Mouse (Mus musculus) limb, embryonic 12.5 days (tissue): ENCODE data around the gene D630045J12Rik. TPM values are rescaled to one million over a fixed set of nuclear protein-coding genes. Genes with fewer than 3 reads are reported as not detected.

Source experiments
- ATAC-seq: fragments of 200-750 bp; cut with Nextera tagmentation; 2 replicates; pipeline ENCODE4 v1.8.0; 2017; ENCODE audit warnings: low read depth, moderate TSS enrichment; ENCODE audit not compliant: insufficient number of reproducible peaks, insufficient read depth, low FRiP score, low TSS enrichment
- H3K27ac ChIP-seq: fragments of 300-500 bp; sonication (generic); 2 replicates; pipeline ENCODE4 v1.5.1; 2016; ENCODE audit warnings: mild to moderate bottlenecking, moderate library complexity
- H3K27me3 ChIP-seq: fragments of 300-500 bp; sonication (generic); 2 replicates; pipeline ENCODE4 v1.6.1; 2016; ENCODE audit warnings: mild to moderate bottlenecking, moderate library complexity
- H3K36me3 ChIP-seq: fragments of 300-500 bp; sonication (generic); 2 replicates; pipeline ENCODE4 v1.6.1; 2016; ENCODE audit warnings: mild to moderate bottlenecking, moderate library complexity
- H3K4me1 ChIP-seq: fragments of 300-500 bp; sonication (generic); replicated peaks from 2 replicates; pipeline ENCODE4 v1.6.1; 2016
- H3K4me2 ChIP-seq: fragments of 300-500 bp; sonication (generic); 2 replicates; pipeline ENCODE4 v1.6.1; 2016; ENCODE audit warnings: mild to moderate bottlenecking, moderate library complexity
- H3K4me3 ChIP-seq: fragments of 300-500 bp; sonication (generic); replicated peaks from 2 replicates; pipeline ENCODE4 v1.5.1; 2016; ENCODE audit warnings: mild to moderate bottlenecking
- H3K9ac ChIP-seq: fragments of 300-500 bp; sonication (generic); replicated peaks from 2 replicates; pipeline ENCODE4 v1.6.1; 2016; ENCODE audit warnings: mild to moderate bottlenecking, moderate library complexity
- H3K9me3 ChIP-seq: fragments of 300-500 bp; sonication (generic); 2 replicates; pipeline ENCODE4 v1.6.1; 2016; ENCODE audit warnings: mild to moderate bottlenecking, moderate library complexity
- WGBS: fragments of 180-500 bp; shearing (Covaris S2); methylation state at CpG from one replicate; pipeline ENCODE4 v1.1.7; 2016; 5-methylcytosine and 5-hydroxymethylcytosine counted together
- polyA plus RNA-seq: library from polyadenylated mRNA; unstranded; fragments of >200 nt; fragmentation: Nextera tagmentation; extraction: Ambion mirVana; gene quantifications from 2 replicates; pipeline ENCODE4 v1.2.1, GENCODE M21; 2016

Gene D630045J12Rik
- polyA plus RNA-seq, 1 experiment from 2014 or later: 7.6 TPM

DNA sequence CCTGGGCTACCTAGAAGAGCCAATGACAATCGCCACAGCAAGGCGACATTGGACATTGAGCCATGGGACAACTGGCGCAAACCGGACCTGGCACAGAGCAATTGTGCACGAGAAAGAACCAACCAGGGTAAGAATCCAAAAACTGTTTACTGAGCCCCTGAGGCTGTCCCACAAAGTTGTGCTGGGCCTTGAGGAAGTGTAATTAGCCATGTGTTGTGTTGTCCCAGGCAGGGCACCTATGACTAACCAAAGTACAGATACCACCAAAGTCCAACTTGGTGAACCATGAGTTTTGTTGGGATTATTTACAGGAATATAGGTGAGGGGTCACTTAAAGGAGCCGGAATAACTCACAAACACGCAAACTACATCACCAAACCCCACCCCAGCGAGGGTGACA, 3.7 kb upstream of the D630045J12Rik start:
- no peak overlapping the region for H3K27ac ChIP-seq
- H3K9me3 ChIP-seq: no peaks in the 10 kb centered on the region
- H3K9ac ChIP-seq: no peak overlapping the region
- no peak overlapping the region for H3K4me2 ChIP-seq
- H3K4me3 ChIP-seq: no peak overlapping the region
- ATAC-seq: no peak
- no peaks in the 10 kb centered on the region for H3K27me3 ChIP-seq
- H3K36me3 ChIP-seq: no peaks in the 10 kb centered on the region
- H3K4me1 ChIP-seq: peaks cover 6% of the 10 kb centered on the region
- 88% methylated on average over 8 of the region's 8 CpGs for whole genome bisulfite sequencing

DNA sequence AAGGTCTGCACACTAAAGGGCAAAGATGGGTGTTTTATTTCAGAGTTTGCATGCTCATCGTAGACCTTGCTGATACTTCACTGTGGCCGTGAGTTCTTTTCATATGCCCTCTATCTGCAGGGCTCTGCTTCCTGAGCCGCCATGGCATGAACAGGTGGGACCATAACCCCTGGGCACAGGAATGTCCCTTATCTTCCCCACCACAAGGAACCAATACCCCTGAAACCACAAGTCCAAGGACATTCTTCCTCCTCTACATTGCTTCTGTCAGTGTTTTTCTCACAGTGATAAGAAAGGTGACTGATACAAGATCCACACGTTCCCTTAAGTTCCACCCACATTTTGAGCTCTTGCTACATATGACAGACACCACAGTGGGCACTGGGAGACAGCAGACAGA, 3.0 kb upstream of the D630045J12Rik start:
- no peaks in the 10 kb centered on the region for H3K9me3 ChIP-seq
- H3K36me3 ChIP-seq: no peaks in the 10 kb centered on the region
- 96% methylated on average over 4 of the region's 4 CpGs for WGBS
- H3K4me3 ChIP-seq: no peak overlapping the region
- peaks cover 13% of the 10 kb centered on the region for H3K4me1 ChIP-seq
- no peak overlapping the region for H3K27ac ChIP-seq
- no peaks in the 10 kb centered on the region for H3K27me3 ChIP-seq
- no peak for ATAC-seq
- no peak overlapping the region for H3K9ac ChIP-seq
- H3K4me2 ChIP-seq: no peak overlapping the region

DNA sequence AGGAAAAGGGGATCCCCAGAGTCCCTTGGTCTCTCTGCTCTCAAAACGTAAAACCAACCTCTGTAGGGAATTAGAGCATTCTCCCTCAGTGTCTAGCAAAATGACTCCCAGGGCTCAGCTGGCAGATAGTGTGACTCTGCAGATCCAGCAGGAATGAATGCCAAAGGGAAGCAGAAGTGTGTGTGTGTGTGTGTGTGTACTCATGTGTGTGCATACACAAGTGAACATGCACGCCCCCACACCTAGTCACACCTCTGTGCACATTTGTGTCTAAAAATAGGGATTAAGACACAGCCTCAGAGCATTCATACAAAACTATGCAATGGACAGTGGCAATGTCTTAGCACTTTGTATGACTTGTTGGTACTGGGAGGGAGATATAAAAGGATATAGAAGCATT, 2.0 kb upstream of the D630045J12Rik start:
- WGBS: 64% methylated on average over 2 of the region's 2 CpGs
- no peak overlapping the region for H3K4me2 ChIP-seq
- H3K27me3 ChIP-seq: no peaks in the 10 kb centered on the region
- no peak for ATAC-seq
- peaks cover 23% of the 10 kb centered on the region for H3K4me1 ChIP-seq
- H3K36me3 ChIP-seq: no peaks in the 10 kb centered on the region
- H3K4me3 ChIP-seq: no peak overlapping the region
- H3K9me3 ChIP-seq: no peaks in the 10 kb centered on the region
- no peak overlapping the region for H3K9ac ChIP-seq
- no peak overlapping the region for H3K27ac ChIP-seq

DNA sequence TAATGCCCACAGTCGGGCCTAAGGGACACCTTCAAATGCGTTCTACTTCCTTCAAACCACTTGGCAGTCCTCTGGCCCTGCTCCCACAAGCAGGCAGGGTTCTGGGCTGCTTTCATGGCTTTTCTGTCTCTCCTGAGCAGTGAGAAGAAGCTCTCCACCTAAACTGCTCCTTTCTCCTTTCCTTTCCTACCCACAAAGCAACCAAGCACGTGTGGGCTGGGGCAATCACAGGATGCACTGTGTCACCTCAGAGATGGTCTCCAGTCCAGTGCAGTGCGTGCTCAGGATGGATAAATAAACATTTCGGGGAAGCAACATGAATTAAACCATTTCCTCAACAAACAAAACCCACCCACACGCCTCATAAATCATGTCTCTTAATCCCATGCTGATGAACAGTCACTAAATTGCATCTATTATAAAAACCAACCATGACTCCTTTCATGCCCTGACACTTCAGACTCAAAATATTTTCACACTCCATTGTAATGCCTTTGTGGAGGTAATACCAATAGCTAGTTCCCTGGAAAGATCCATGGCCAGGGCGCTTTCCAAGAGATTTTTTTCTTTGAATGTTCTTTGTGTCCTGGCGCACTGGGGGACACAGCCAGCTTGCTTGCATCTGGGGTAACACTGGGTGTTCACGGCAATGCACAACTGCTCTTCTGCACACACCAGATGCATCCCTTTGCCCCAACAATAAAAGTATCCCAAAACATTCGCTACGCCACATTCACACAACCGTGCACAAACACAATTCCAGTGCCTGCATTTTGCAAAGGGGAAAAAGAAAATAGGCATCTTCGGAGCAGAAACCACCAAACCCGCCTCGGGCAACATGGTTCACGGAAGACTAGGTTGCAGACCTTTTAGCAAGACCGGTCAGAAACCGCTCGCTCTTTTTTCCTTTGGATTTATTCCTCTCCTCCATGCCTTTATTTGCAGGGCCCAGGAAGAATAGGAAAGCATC, 758 bp downstream of the D630045J12Rik start:
- H3K36me3 ChIP-seq: no peaks in the 10 kb centered on the region
- 4% methylated on average over 19 of the region's 19 CpGs for WGBS
- no peak for ATAC-seq

DNA sequence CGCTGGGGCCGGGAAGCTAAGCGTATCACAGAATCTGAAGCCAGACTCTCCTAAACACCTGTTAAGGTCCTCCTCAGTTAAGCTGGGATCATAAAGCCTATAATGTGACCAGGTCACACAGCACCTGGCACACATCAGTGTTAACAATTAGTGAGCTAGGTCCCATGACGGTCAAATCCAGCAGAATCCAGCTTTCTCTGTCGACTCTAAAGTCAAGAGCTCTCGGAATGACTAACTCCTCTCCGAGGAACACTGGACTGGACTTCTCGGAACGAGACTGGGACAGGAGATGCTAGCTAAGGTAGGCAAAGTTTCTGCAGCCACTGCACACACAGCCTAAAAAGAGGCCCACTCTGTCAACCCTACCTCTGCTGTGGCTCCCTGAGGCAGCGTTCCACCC, 1.7 kb downstream of the D630045J12Rik start:
- no peaks in the 10 kb centered on the region for H3K27me3 ChIP-seq
- peak overlapping the region; percentile 76 for H3K4me2 ChIP-seq
- H3K9me3 ChIP-seq: no peaks in the 10 kb centered on the region
- H3K27ac ChIP-seq: no peak overlapping the region
- peak overlapping the region; percentile 96; the same call in 1 of the 2 replicates for H3K9ac ChIP-seq
- no peak for ATAC-seq
- peaks cover 36% of the 10 kb centered on the region for H3K4me1 ChIP-seq
- H3K36me3 ChIP-seq: no peaks in the 10 kb centered on the region
- H3K4me3 ChIP-seq: peak overlapping the region; percentile 92
- 46% methylated on average over 10 of the region's 10 CpGs for WGBS

More for the DNA sequence above, 758 bp downstream of the D630045J12Rik start:
- Histone ChIP-seq H3K4me2 (peak overlapping the region; percentile 76), H3K9me3 (no peaks in the 10 kb centered on the region), H3K4me1 (peaks cover 33% of the 10 kb centered on the region), H3K27me3 (no peaks in the 10 kb centered on the region), H3K9ac (peak overlapping the region; percentile 96), H3K27ac (peak overlapping the region; percentile 88), H3K4me3 (peak overlapping the region; percentile 92)

DNA sequence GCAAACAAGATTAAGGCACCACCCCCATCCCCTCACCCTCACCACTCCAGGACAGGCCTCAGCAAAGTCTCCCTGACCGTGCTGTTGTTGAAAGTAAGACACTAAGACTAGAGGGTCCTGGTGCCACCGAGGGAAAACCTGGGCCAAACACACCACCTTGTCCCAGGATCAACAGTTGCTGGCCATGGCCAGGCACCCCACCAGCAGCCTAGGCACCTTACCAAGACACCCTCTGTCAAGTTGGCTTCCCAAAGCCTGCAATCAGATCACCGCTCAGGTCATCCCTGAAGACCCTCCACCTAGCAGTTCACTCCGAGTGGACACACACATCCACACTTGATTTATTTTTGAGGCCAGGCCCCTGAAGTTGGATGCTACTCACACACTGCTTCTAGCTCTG, 2.3 kb downstream of the D630045J12Rik start:
- H3K27me3 ChIP-seq: no peaks in the 10 kb centered on the region
- H3K9ac ChIP-seq: 0 out of 2 replicates have a peak overlapping the region, but pooled peaks have one; percentile 9
- H3K9me3 ChIP-seq: no peaks in the 10 kb centered on the region
- no peak overlapping the region for H3K4me3 ChIP-seq
- H3K4me2 ChIP-seq: peak overlapping the region; percentile 76
- ATAC-seq: no peak
- no peaks in the 10 kb centered on the region for H3K36me3 ChIP-seq
- no peak overlapping the region for H3K27ac ChIP-seq
- WGBS: 58% methylated on average over 4 of the region's 4 CpGs
- peaks cover 36% of the 10 kb centered on the region for H3K4me1 ChIP-seq

DNA sequence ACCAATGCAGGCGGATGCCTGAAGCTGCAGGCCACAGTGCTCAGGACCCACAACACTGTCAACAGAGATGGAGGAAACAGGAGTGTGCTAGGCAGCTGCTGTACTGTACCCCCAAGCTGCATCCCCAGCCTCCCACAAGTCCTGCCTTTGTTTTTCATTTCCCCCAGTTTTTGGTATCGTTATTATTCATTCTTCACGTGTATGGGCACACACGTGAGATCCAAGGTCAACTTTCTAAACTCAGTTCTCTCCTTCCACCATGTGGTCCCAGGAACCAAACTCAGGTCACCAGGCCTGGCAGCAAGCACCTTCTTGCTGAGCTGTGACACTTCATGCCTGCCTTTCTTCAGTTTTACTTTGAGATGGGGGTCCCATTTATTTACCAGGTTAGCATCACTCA, 6.4 kb downstream of the D630045J12Rik start:
- H3K4me2 ChIP-seq: no peak overlapping the region
- WGBS: 90% methylated on average over 4 of the region's 4 CpGs
- H3K4me1 ChIP-seq: peaks cover 60% of the 10 kb centered on the region
- H3K9ac ChIP-seq: no peak overlapping the region
- no peak overlapping the region for H3K27ac ChIP-seq
- H3K4me3 ChIP-seq: no peak overlapping the region
- no peak for ATAC-seq
- H3K27me3 ChIP-seq: no peaks in the 10 kb centered on the region
- no peaks in the 10 kb centered on the region for H3K9me3 ChIP-seq
- H3K36me3 ChIP-seq: no peaks in the 10 kb centered on the region

DNA sequence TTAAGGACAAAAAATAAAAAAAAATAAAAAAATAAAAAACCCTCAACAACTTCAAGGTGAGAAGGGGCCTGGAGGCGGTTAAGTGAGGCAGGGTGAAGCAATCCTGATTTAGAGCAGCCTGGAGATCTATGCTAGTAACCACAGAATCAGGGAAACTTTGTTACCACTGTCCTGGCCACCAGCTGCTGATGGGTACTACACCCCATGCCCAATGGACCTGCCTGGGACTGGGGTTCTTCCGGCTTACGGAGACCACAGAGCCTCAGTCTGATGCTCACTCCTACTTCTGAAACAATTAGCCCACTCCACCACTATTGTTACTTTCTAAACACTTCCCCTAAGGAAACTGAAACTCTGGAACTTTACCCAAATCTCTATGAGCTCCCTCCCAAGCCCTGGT, 9.0 kb downstream of the D630045J12Rik start:
- no peaks in the 10 kb centered on the region for H3K27me3 ChIP-seq
- peak overlapping the region; percentile 66; the same call in 1 of the 2 replicates for H3K27ac ChIP-seq
- H3K4me2 ChIP-seq: no peak overlapping the region
- H3K4me1 ChIP-seq: peaks cover 43% of the 10 kb centered on the region
- H3K4me3 ChIP-seq: no peak overlapping the region
- no peak for ATAC-seq
- no peaks in the 10 kb centered on the region for H3K9me3 ChIP-seq
- WGBS: 72% methylated on average over 3 of the region's 3 CpGs
- no peaks in the 10 kb centered on the region for H3K36me3 ChIP-seq
- H3K9ac ChIP-seq: no peak overlapping the region

DNA sequence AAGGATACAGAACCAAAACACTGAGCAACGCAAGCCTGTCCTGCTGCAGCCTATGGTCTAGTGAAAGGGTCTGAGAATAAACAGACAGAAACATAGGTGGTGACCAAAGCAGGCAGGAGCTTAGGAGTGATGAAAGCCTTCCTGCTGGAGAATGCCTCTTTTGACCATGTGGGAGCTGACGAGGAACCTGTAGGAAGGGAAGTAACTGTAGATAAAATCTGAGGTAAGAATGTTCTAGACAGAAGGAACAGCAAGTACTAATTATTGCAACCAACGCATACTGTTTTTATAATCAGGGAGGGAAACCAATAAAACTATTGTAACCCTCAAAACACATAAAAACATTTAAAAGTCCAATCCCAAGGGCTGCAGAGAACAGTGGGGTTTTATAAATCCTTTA, 9.6 kb downstream of the D630045J12Rik start:
- no peak for ATAC-seq
- Histone ChIP-seq H3K9me3 (no peaks in the 10 kb centered on the region), H3K36me3 (no peaks in the 10 kb centered on the region), H3K27ac (peak overlapping the region; percentile 66; the same call in 1 of the 2 replicates), H3K4me2 (no peak overlapping the region), H3K4me3 (no peak overlapping the region), H3K4me1 (peaks cover 40% of the 10 kb centered on the region), H3K9ac (no peak overlapping the region), H3K27me3 (no peaks in the 10 kb centered on the region)
- 34% methylated on average over 3 of the region's 3 CpGs for WGBS

DNA sequence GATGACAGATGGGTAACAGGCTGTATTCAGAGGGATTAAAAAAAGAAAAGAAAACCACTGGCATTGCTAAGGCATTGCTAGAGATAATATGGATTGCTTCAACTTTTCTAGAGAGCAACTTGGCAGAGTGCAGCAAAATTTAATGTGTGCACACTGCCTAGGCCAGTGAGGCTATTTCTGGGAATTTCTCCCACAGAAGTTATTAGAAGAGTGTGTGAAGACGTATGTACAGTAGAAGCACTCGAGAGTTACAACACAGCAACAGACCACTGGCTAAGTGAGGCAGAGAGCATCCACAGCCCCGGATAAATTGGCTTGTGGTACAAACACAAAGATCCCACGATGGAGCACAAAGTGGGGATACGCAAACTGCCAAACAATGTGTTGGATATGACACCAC, 11.0 kb downstream of the D630045J12Rik start:
- ATAC-seq: no peak
- H3K4me1 ChIP-seq: peaks cover 33% of the 10 kb centered on the region
- H3K27ac ChIP-seq: no peak overlapping the region
- WGBS: 88% methylated on average over 5 of the region's 5 CpGs
- no peaks in the 10 kb centered on the region for H3K9me3 ChIP-seq
- no peaks in the 10 kb centered on the region for H3K27me3 ChIP-seq
- no peaks in the 10 kb centered on the region for H3K36me3 ChIP-seq
- H3K4me3 ChIP-seq: no peak overlapping the region
- no peak overlapping the region for H3K9ac ChIP-seq
- no peak overlapping the region for H3K4me2 ChIP-seq

DNA sequence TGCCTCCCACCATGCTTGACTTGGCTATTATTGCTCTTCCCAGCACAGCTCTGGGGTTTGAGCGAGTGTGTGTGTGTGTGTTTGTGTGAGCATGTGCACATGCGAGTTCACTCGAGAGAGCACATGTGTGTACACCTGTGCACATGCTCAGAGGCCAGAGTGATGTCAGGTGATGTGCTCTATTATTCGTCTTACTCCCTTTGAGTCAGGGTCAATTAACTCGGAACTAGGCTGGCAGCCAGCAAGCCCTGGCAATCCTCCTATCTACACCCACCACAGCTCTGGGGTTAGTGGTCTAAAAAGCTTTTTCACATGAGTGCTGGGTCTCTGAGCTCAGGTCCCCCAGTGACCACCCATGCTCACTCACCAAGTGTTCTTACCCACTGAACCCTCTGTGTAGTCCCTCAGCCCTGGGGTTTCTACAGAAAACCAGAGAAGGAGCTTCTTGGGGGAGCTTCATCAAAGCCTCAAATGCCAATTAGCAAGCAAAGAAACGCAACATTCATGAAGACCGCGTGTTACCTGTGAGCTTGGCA, 11.4 kb downstream of the D630045J12Rik start:
- Histone ChIP-seq H3K9ac (no peak overlapping the region), H3K4me2 (no peak overlapping the region), H3K4me1 (peaks cover 31% of the 10 kb centered on the region), H3K4me3 (no peak overlapping the region), H3K27me3 (no peaks in the 10 kb centered on the region), H3K9me3 (no peaks in the 10 kb centered on the region), H3K27ac (no peak overlapping the region), H3K36me3 (no peaks in the 10 kb centered on the region)
- WGBS: 88% methylated on average over 8 of the region's 8 CpGs
- ATAC-seq: no peak
